Mouse (Mus musculus) stomach, postnatal 0 days (tissue): ENCODE measurements around the gene Myrfl. TPM values are rescaled to one million over a fixed set of nuclear protein-coding genes. Genes with fewer than 3 reads are reported as not detected.

ENCODE experiments used
- ATAC-seq: fragments of 200-750 bp; cut with Nextera tagmentation; 2 replicates; pipeline ENCODE4 v1.8.0; 2017; ENCODE audit not compliant: low FRiP score, low TSS enrichment
- DNase-seq: peaks from one replicate; pipeline ENCODE4 v3.0.0-alpha.2; 2016; ENCODE audit warnings: low spot score
- H3K27ac ChIP-seq: fragments of 300-500 bp; sonication (generic); replicated peaks from 2 replicates; pipeline ENCODE4 v1.5.1; 2014; ENCODE audit warnings: mild to moderate bottlenecking, control low read depth
- H3K27me3 ChIP-seq: fragments of 300-500 bp; sonication (generic); 2 replicates; pipeline ENCODE4 v1.6.1; 2014; ENCODE audit warnings: low read length; ENCODE audit not compliant: control insufficient read depth, insufficient read depth
- H3K36me3 ChIP-seq: fragments of 300-500 bp; sonication (generic); 2 replicates; pipeline ENCODE4 v1.6.1; 2014; ENCODE audit warnings: low read length, mixed read lengths; ENCODE audit not compliant: control insufficient read depth, insufficient read depth
- H3K4me1 ChIP-seq: fragments of 300-500 bp; sonication (generic); replicated peaks from 2 replicates; pipeline ENCODE4 v1.6.1; 2014; ENCODE audit warnings: antibody characterized with exemption; ENCODE audit not compliant: control insufficient read depth, insufficient read depth
- H3K4me2 ChIP-seq: fragments of 300-500 bp; sonication (generic); replicated peaks from 2 replicates; pipeline ENCODE4 v1.6.1; 2014; ENCODE audit warnings: low read depth, mild to moderate bottlenecking, control low read depth, moderate library complexity
- H3K4me3 ChIP-seq: fragments of 300-500 bp; sonication (generic); 2 replicates; pipeline ENCODE4 v1.5.1; 2014; ENCODE audit warnings: low read depth, low read length, control low read depth
- H3K9ac ChIP-seq: fragments of 300-500 bp; sonication (generic); 2 replicates; pipeline ENCODE4 v1.6.1; 2014; ENCODE audit warnings: mild to moderate bottlenecking, low read length, control low read depth, mixed read lengths
- H3K9me3 ChIP-seq: fragments of 300-500 bp; sonication (generic); 2 replicates; pipeline ENCODE4 v1.6.1; 2016; ENCODE audit warnings: low read length; ENCODE audit not compliant: control insufficient read depth
- CTCF ChIP-seq: IDR thresholded peaks from 2 replicates; pipeline ENCODE4 v1.5.1; 2016; ENCODE audit warnings: antibody characterized with exemption, low read depth, mild to moderate bottlenecking, moderate library complexity
- EP300 ChIP-seq: optimal IDR thresholded peaks from 2 replicates; pipeline ENCODE3; 2016; ENCODE audit warnings: antibody characterized with exemption
- WGBS: fragments of 180-500 bp; shearing (Covaris S2); extraction: QIAGEN DNeasy Blood & Tissue Kit; methylation state at CpG from one replicate; pipeline ENCODE4 v1.1.7; 2014; 5-methylcytosine and 5-hydroxymethylcytosine counted together
- polyA plus RNA-seq: library from polyadenylated mRNA; unstranded; fragments of >200 nt; fragmentation: Nextera tagmentation; extraction: Ambion mirVana; gene quantifications from 2 replicates; pipeline ENCODE4 v1.2.1, GENCODE M21; 2015

Myrfl gene
- polyA plus RNA-seq, 1 experiment from 2014 or later, result 0.02 TPM

- no peak for DNase-seq
- no peak for ATAC-seq
- WGBS, result 56% methylated on average over 15 of the region's 15 CpGs
Measured at GRCm38 (mm10) chr10:116815311-116816060, 81.2 kb downstream of the Myrfl start.

DNA sequence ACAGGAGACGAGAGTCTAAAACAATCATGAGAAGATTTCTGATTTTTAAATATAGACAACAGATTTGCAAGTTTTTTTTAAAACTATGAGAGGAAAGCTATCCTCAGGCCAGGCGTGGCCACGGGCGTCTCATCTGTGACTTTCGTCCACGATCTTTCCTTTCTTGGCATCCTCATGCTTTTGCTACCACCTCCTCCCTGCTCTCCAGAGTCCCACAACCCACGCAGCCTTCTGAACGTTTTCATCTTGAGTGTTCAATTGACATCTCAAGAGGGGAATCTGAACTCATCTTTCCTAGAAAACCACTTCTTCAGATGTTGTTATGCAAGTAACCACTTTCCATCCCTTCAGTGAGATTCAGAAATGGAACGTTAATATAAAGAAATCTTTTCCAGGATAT is 83.6 kb downstream of the Myrfl start:
- Histone ChIP-seq H3K4me2 (no peak overlapping the region), H3K4me1 (no peaks in the 10 kb centered on the region), H3K27me3 (no peaks in the 10 kb centered on the region), H3K27ac (no peak overlapping the region), H3K9ac (no peak overlapping the region), H3K4me3 (no peak overlapping the region), H3K36me3 (no peaks in the 10 kb centered on the region), H3K9me3 (no peaks in the 10 kb centered on the region)
- 90% methylated on average over 9 of the region's 9 CpGs for WGBS
- TF ChIP-seq EP300 (no peak), CTCF (no peak)
- DNase-seq (no peak), ATAC-seq (no peak)

More at GRCm38 (mm10) chr10:116815311-116816060, 81.2 kb downstream of the Myrfl start:
- Histone ChIP-seq H3K9ac (no peak overlapping the region), H3K27ac (no peak overlapping the region), H3K36me3 (no peaks in the 10 kb centered on the region), H3K4me1 (no peaks in the 10 kb centered on the region), H3K27me3 (no peaks in the 10 kb centered on the region), H3K4me2 (no peak overlapping the region), H3K4me3 (no peak overlapping the region), H3K9me3 (no peaks in the 10 kb centered on the region)
- TF ChIP-seq EP300 (no peak), CTCF (no peak)

DNA sequence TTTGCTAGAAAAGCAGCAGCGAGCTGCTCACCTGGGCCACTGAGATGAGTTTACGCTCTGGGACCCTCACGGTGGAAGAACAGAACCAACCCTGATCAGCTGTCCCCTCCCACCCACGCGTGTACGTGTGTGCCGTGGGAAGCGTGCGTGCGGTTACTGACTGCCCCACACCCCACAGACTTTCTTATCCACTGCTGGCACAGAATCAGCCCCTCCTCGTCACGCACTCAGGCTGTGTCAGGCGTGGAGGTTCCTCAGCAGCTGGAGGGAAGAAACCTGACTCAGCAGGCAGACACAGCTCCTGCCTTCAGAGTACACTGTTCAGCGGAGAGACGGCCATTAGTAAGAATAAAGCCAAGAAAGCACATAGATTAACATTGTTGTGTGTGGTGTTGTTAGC is 86.0 kb downstream of the Myrfl start:
- Histone ChIP-seq H3K4me2 (no peak overlapping the region), H3K9me3 (no peaks in the 10 kb centered on the region), H3K36me3 (no peaks in the 10 kb centered on the region), H3K27me3 (no peaks in the 10 kb centered on the region), H3K27ac (no peak overlapping the region), H3K4me1 (no peaks in the 10 kb centered on the region), H3K9ac (no peak overlapping the region), H3K4me3 (no peak overlapping the region)
- ATAC-seq, result no peak
- TF ChIP-seq CTCF (no peak), EP300 (no peak)
- DNase-seq, result no peak
- WGBS, result 77% methylated on average over 15 of the region's 15 CpGs

DNA sequence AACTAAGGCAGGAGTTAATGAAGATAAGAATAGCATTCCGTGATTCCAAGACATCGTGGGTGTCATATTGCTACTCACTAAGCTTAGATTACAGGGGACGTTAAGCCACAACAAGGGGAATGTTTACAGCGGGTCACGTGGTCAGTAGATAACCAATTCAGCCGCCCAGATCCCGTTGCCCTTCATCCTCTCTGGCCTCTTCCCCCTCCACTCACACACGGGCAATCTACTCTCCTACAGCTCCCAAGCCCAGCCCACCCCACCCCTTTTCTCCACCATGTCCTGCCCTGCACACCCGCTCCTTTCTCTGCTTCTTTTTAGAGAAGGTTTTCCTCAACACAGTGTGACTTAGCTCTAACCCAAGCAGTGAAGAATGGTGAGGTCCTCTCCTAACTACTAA is 87.3 kb downstream of the Myrfl start:
- TF ChIP-seq CTCF (no peak), EP300 (no peak)
- no peak overlapping the region for H3K4me3 ChIP-seq
- no peak overlapping the region for H3K27ac ChIP-seq
- no peaks in the 10 kb centered on the region for H3K9me3 ChIP-seq
- H3K9ac ChIP-seq, result no peak overlapping the region
- no peaks in the 10 kb centered on the region for H3K27me3 ChIP-seq
- DNase-seq (no peak), ATAC-seq (no peak)
- H3K36me3 ChIP-seq, result no peaks in the 10 kb centered on the region
- H3K4me1 ChIP-seq, result no peaks in the 10 kb centered on the region
- no peak overlapping the region for H3K4me2 ChIP-seq
- WGBS, result 55% methylated on average over 9 of the region's 9 CpGs

GRCm38 (mm10) chr10:116808556-116809353 is 88.0 kb downstream of the Myrfl start:
- Histone ChIP-seq H3K4me2 (no peak overlapping the region), H3K4me1 (no peaks in the 10 kb centered on the region), H3K4me3 (no peak overlapping the region), H3K27ac (no peak overlapping the region), H3K9ac (no peak overlapping the region), H3K9me3 (no peaks in the 10 kb centered on the region), H3K27me3 (no peaks in the 10 kb centered on the region), H3K36me3 (no peaks in the 10 kb centered on the region)
- TF ChIP-seq CTCF (no peak), EP300 (no peak)
- DNase-seq (no peak), ATAC-seq (no peak)
- WGBS, result 88% methylated on average over 10 of the region's 10 CpGs

DNA sequence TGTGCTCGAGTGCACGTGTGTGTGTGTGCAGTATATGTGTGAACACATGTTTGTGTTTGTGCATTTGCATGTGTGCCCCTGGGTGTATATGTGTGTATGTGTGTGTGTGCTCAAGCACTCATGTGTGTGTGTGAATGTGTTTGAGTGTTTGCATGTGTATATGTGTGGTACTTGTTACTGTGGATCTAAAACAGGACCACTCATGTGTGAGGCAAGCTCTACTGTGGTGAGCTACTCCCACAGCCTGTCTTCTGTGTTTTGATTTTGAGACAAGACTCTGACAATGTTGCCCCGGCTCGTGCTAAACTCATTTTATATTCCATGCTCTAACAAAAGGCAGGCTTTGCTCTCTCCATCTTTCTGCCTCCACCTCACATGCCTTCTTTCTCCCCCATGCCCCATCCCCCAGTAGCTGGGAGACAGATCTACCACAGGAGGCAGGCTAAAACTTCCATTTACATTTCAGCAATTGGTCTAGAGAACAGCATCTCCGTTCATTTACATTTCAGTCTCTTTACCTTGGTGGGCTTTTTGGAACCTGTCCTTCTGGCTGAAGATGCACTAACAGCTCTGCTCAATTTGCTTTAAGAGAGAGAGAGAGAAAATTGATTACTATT is 94.4 kb downstream of the Myrfl start:
- Histone ChIP-seq H3K9me3 (no peaks in the 10 kb centered on the region), H3K36me3 (no peaks in the 10 kb centered on the region), H3K4me1 (no peaks in the 10 kb centered on the region), H3K4me2 (no peak overlapping the region), H3K27me3 (no peaks in the 10 kb centered on the region), H3K27ac (no peak overlapping the region), H3K4me3 (no peak overlapping the region), H3K9ac (no peak overlapping the region)
- no peak for TF ChIP-seq EP300
- no peak for TF ChIP-seq CTCF
- WGBS, result 57% methylated on average over 5 of the region's 5 CpGs
- ATAC-seq (no peak), DNase-seq (no peak)
